Mouse (Mus musculus): Measurements from ENCODE around the gene Mta1.

Gene Mta1

GRCm38 (mm10) chr12:113186326-113187010, 88.4 kb downstream of the Mta1 start:
- DNase-seq = peak; percentile 46 to 61
